Comparison of ENCODE assay signal across 14 mouse cellular contexts in genomic region chr12:51504581-51504980, GRCm38 (mm10).
DNase-seq lines count a peak whose midpoint lies in the region; ATAC-seq lines count a peak whose summit lies in the region.
"Had no signal": no experiment of that assay in that cellular context is flagged by ENCODE, and none has a peak within 500 bp of the region (broad histone marks: within the 10 kb centered on the region; RNA-seq: fewer than 3 reads in every experiment).

No protein-coding gene starts in this region.

- H3K27ac ChIP-seq in midbrain, embryonic 10.5 days (replicated peaks), result no peak overlapping the region
- H3K27ac ChIP-seq in midbrain, embryonic 11.5 days (ENCODE audit: low read depth, low read length), result no peak overlapping the region
- H3K27ac ChIP-seq in embryonic facial prominence, embryonic 12.5 days, result no peak overlapping the region
- 0 out of 2 replicates have a peak overlapping the region, but pooled peaks have one; percentile 11 for H3K27ac ChIP-seq in liver, embryonic 15.5 days (replicated peaks)
- H3K27ac ChIP-seq: hindbrain, postnatal 0 days had no signal

- H3K4me2 ChIP-seq in midbrain, embryonic 11.5 days, result no peak overlapping the region
- peak overlapping the region; percentile 16 for H3K4me2 ChIP-seq in embryonic facial prominence, embryonic 12.5 days (replicated peaks)
- H3K4me2 ChIP-seq in liver, embryonic 15.5 days, result no peak overlapping the region

- no peak for ATAC-seq in midbrain, embryonic 11.5 days (ENCODE audit: low FRiP score)
- ATAC-seq in embryonic facial prominence, embryonic 12.5 days (ENCODE audit: insufficient number of reproducible peaks, insufficient read depth, low FRiP score, low TSS enrichment), result no peak
- ATAC-seq in liver, embryonic 15.5 days (ENCODE audit: insufficient read depth), result no peak
- ATAC-seq: hindbrain, postnatal 0 days had no signal

- H3K4me3 ChIP-seq in midbrain, embryonic 10.5 days, result no peak overlapping the region
- H3K4me3 ChIP-seq in midbrain, embryonic 11.5 days (ENCODE audit: low read depth, low read length), result no peak overlapping the region
- H3K4me3 ChIP-seq in embryonic facial prominence, embryonic 12.5 days, result no peak overlapping the region
- H3K4me3 ChIP-seq in liver, embryonic 15.5 days (replicated peaks), result no peak overlapping the region
- H3K4me3 ChIP-seq: myocyte had no signal

- H3K9me3 ChIP-seq in midbrain, embryonic 10.5 days (replicated peaks), result no peaks in the 10 kb centered on the region
- no peaks in the 10 kb centered on the region for H3K9me3 ChIP-seq in midbrain, embryonic 11.5 days (ENCODE audit: control insufficient read depth, low read length)
- no peaks in the 10 kb centered on the region for H3K9me3 ChIP-seq in embryonic facial prominence, embryonic 12.5 days
- H3K9me3 ChIP-seq in liver, embryonic 15.5 days (replicated peaks), result no peaks in the 10 kb centered on the region

- DNase-seq in midbrain, embryonic 10.5 days (ENCODE audit: low spot score), result peak; percentile 17
- no peak for DNase-seq in midbrain, embryonic 11.5 days (ENCODE audit: low spot score, missing footprints)
- peak; percentile 55 for DNase-seq in embryo, embryonic 10.5 days (ENCODE audit: low spot score)
- no peak for DNase-seq in layer of hippocampus, adult 8-10 months (ENCODE audit: low spot score in 2 of 2)
- DNase-seq in lung, postnatal 36 days, result no peak
- DNase-seq: adrenal gland, adult 2 months; cerebellum, postnatal 14 days; kidney, postnatal 14 days; lung, postnatal 4 days had no signal

- H3K4me1 ChIP-seq in midbrain, embryonic 10.5 days, result peaks cover 20% of the 10 kb centered on the region
- H3K4me1 ChIP-seq in midbrain, embryonic 11.5 days (ENCODE audit: control insufficient read depth, insufficient read depth, low read length), result no peaks in the 10 kb centered on the region; the same call in 1 of the 2 replicates
- peaks cover 8% of the 10 kb centered on the region; the same call in 1 of the 2 replicates for H3K4me1 ChIP-seq in embryonic facial prominence, embryonic 12.5 days
- H3K4me1 ChIP-seq in liver, embryonic 15.5 days (replicated peaks), result peaks cover 28% of the 10 kb centered on the region

- no peaks in the 10 kb centered on the region for H3K27me3 ChIP-seq in midbrain, embryonic 10.5 days (ENCODE audit: low read depth, poor library complexity, severe bottlenecking)
- no peaks in the 10 kb centered on the region for H3K27me3 ChIP-seq in midbrain, embryonic 11.5 days (ENCODE audit: control insufficient read depth, insufficient read depth, low read length)
- H3K27me3 ChIP-seq in embryonic facial prominence, embryonic 12.5 days, result no peaks in the 10 kb centered on the region
- H3K27me3 ChIP-seq in liver, embryonic 15.5 days, result no peaks in the 10 kb centered on the region
- H3K27me3 ChIP-seq: CH12.LX had no signal

- H3K9ac ChIP-seq in midbrain, embryonic 11.5 days (ENCODE audit: low read length), result no peak overlapping the region
- H3K9ac ChIP-seq in embryonic facial prominence, embryonic 12.5 days, result no peak overlapping the region
- no peak overlapping the region for H3K9ac ChIP-seq in liver, embryonic 15.5 days

- no peaks in the 10 kb centered on the region for H3K36me3 ChIP-seq in midbrain, embryonic 10.5 days
- no peaks in the 10 kb centered on the region for H3K36me3 ChIP-seq in midbrain, embryonic 11.5 days (ENCODE audit: control insufficient read depth, insufficient read depth, low read length)
- H3K36me3 ChIP-seq in embryonic facial prominence, embryonic 12.5 days, result no peaks in the 10 kb centered on the region
- no peaks in the 10 kb centered on the region for H3K36me3 ChIP-seq in liver, embryonic 15.5 days (replicated peaks)

- WGBS in midbrain, embryonic 10.5 days, result 36% methylated on average over 7 of the region's 7 CpGs
- 34% methylated on average over 7 of the region's 7 CpGs for WGBS in midbrain, embryonic 11.5 days
- 12% methylated on average over 7 of the region's 7 CpGs for WGBS in embryonic facial prominence, embryonic 12.5 days
- WGBS in liver, embryonic 15.5 days (ENCODE audit: insufficient replicate concordance), result 40% methylated on average over 7 of the region's 7 CpGs

Comparison
In these comparisons a context has a peak if more than half of its experiments do, and no peak if none do; other contexts are left out.
1. DNase-seq: peak in midbrain, embryonic 10.5 days (single experiment) and embryo, embryonic 10.5 days (single experiment); none in midbrain, embryonic 11.5 days (single experiment), layer of hippocampus, adult 8-10 months (0 of 2) and lung, postnatal 36 days (single experiment).